Mouse (Mus musculus): ENCODE measurements around the gene Prr14l.

- TF ChIP-seq CTCF (IDR thresholded peaks at IDR 0.05) (no peak), POLR2A (IDR thresholded peaks at IDR 0.05; ENCODE audit: insufficient read depth, low read depth, low read length) (no peak)
Observed at GRCm38 (mm10) chr5:32820471-32820870, 33.6 kb downstream of the Prr14l start.
